Mouse (Mus musculus) myocyte (in vitro differentiated cells): ENCODE results near the gene Lrrc73. TPM values are rescaled to one million over a fixed set of nuclear protein-coding genes. Genes with fewer than 3 reads are reported as not detected.
A peak's percentile ranks its signal among the peaks of the same experiment; 100 is the strongest.

Source experiments
- H3K27me3 ChIP-seq: one replicate; pipeline ENCODE4 v1.6.1; 2011; ENCODE audit not compliant: control insufficient read depth, insufficient read depth, insufficient read length
- H3K36me3 ChIP-seq: one replicate; pipeline ENCODE4 v1.6.1; 2011; ENCODE audit not compliant: control insufficient read depth, insufficient read depth
- H3K4me2 ChIP-seq: one replicate; pipeline ENCODE4 v1.6.1; 2011; ENCODE audit warnings: low read depth, control low read depth
- H3K4me3 ChIP-seq: one replicate; pipeline ENCODE4 v1.5.1; 2011; ENCODE audit warnings: mild to moderate bottlenecking, control low read depth, moderate library complexity
- H3K79me2 ChIP-seq: one replicate; pipeline ENCODE4 v1.6.1; 2011; ENCODE audit not compliant: control insufficient read depth, insufficient read depth
- H3ac ChIP-seq: one replicate; pipeline ENCODE4 v1.6.1; 2011; ENCODE audit not compliant: control insufficient read depth, insufficient read length
- CEBPB ChIP-seq: IDR thresholded peaks from 2 replicates; pipeline ENCODE4 v1.6.1; 2011; ENCODE audit warnings: mild to moderate bottlenecking, moderate library complexity; ENCODE audit not compliant: poor library complexity, insufficient read depth, severe bottlenecking
- E2F4 ChIP-seq: IDR thresholded peaks from one replicate; pipeline ENCODE4 v1.6.1; 2011; ENCODE audit warnings: mild to moderate bottlenecking, control low read depth, moderate library complexity; ENCODE audit not compliant: insufficient read depth
- MAX ChIP-seq: IDR thresholded peaks from one replicate; pipeline ENCODE4 v1.6.1; 2011; ENCODE audit warnings: low read depth, mild to moderate bottlenecking, control low read depth
- MYOD1 ChIP-seq, 3 experiments: IDR thresholded peaks; one replicate each; pipeline ENCODE4 v1.6.1; 2011; ENCODE audit warnings: control low read depth in 2 of 3, low read depth in 2 of 3, mild to moderate bottlenecking in 2 of 3, moderate library complexity in 1 of 3; ENCODE audit not compliant: insufficient read length in 2 of 3, control insufficient read depth in 1 of 3
- MYOG ChIP-seq, 3 experiments: IDR thresholded peaks; one replicate each; pipeline ENCODE4 v1.6.1; 2011; ENCODE audit warnings: control low read depth in 2 of 3, low read depth in 2 of 3, mild to moderate bottlenecking in 2 of 3; ENCODE audit not compliant: insufficient read length in 2 of 3, control insufficient read depth in 1 of 3, insufficient read depth in 1 of 3
- POLR2A ChIP-seq: IDR thresholded peaks from one replicate; pipeline ENCODE4 v1.6.1; 2011; ENCODE audit warnings: low read depth, mild to moderate bottlenecking, control low read depth, moderate library complexity; ENCODE audit not compliant: insufficient read length
- POLR2AphosphoS2 ChIP-seq: IDR thresholded peaks from one replicate; pipeline ENCODE4 v1.6.1; 2011; ENCODE audit warnings: low read depth, control low read depth; ENCODE audit not compliant: insufficient read length
- REST ChIP-seq: IDR thresholded peaks from one replicate; pipeline ENCODE4 v1.6.1; 2011; ENCODE audit warnings: mild to moderate bottlenecking, control low read depth, moderate library complexity; ENCODE audit not compliant: insufficient read depth, insufficient read length
- SRF ChIP-seq: IDR thresholded peaks from one replicate; pipeline ENCODE4 v1.6.1; 2011; ENCODE audit warnings: low read depth; ENCODE audit not compliant: control insufficient read depth, insufficient read length
- TCF12 ChIP-seq: IDR thresholded peaks from one replicate; pipeline ENCODE4 v1.6.1; 2011; ENCODE audit warnings: mild to moderate bottlenecking, control low read depth; ENCODE audit not compliant: poor library complexity, insufficient read depth, severe bottlenecking
- TCF3 ChIP-seq: IDR thresholded peaks from one replicate; pipeline ENCODE4 v1.6.1; 2011; ENCODE audit warnings: low read depth, control low read depth; ENCODE audit not compliant: insufficient read length
- USF1 ChIP-seq: IDR thresholded peaks from one replicate; pipeline ENCODE4 v1.6.1; 2011; ENCODE audit warnings: low read depth, mild to moderate bottlenecking, control low read depth, moderate library complexity
- polyA plus RNA-seq: library from polyadenylated mRNA; unstranded; fragments of >200 nt; fragmentation: generic; extraction: Trizol; gene quantifications from one replicate; pipeline ENCODE4 v1.2.1, GENCODE M21; 2012; ENCODE audit warnings: missing spikeins

Lrrc73 gene
- polyA plus RNA-seq, 1 experiment: 2.0 TPM

- Histone ChIP-seq H3K36me3 (peaks cover 22% of the 10 kb centered on the region), H3ac (no peak overlapping the region), H3K4me2 (peak overlapping the region; percentile 22), H3K79me2 (peaks cover 34% of the 10 kb centered on the region), H3K4me3 (no peak overlapping the region), H3K27me3 (no peaks in the 10 kb centered on the region)
- TF ChIP-seq SRF: no peak
- no peak for TF ChIP-seq POLR2A
- TF ChIP-seq E2F4: no peak
- no peak for TF ChIP-seq MAX
- TF ChIP-seq POLR2AphosphoS2: no peak
- no peak for TF ChIP-seq TCF12
- no peak for TF ChIP-seq CEBPB
- TF ChIP-seq MYOG (IDR thresholded peaks at IDR 0.05; ENCODE audit: control insufficient read depth in 1 of 3, insufficient read depth in 1 of 3, insufficient read length in 2 of 3, low read depth in 2 of 3): no peak
- TF ChIP-seq USF1: no peak
- no peak for TF ChIP-seq REST
- TF ChIP-seq TCF3: no peak
- TF ChIP-seq MYOD1 (IDR thresholded peaks at IDR 0.05; ENCODE audit: control insufficient read depth in 1 of 3, insufficient read length in 2 of 3, low read depth in 2 of 3): no peak
These were observed 13.7 kb downstream of the Lrrc73 start for GRCm38 (mm10) chr17:46266986-46267385.

DNA sequence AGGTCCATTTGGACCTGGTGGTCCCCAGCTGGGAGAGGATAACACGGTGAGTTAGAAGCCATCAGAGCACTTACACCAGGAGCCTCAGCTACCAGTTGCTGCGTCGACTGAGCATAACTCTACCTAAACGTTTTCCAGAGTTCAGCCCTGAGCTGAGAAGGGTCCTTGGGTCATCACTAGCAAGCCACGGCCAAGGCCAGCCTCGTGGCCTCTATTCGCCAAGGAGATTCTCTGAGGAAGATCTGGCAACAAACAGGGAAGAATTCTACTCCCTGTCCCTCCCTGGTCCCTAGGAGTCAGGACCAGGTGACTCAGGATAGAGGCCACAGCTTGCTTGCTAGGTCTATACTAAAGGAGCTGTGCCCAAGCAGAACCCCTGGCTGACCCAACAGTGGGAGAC lies 14.2 kb downstream of the Lrrc73 start:
- Histone ChIP-seq H3ac (no peak overlapping the region), H3K36me3 (peaks cover 20% of the 10 kb centered on the region), H3K79me2 (peaks cover 38% of the 10 kb centered on the region), H3K4me3 (no peak overlapping the region), H3K4me2 (no peak overlapping the region), H3K27me3 (no peaks in the 10 kb centered on the region)
- TF ChIP-seq SRF: no peak
- TF ChIP-seq POLR2A: no peak
- no peak for TF ChIP-seq E2F4
- no peak for TF ChIP-seq MYOG (IDR thresholded peaks at IDR 0.05; ENCODE audit: control insufficient read depth in 1 of 3, insufficient read depth in 1 of 3, insufficient read length in 2 of 3, low read depth in 2 of 3)
- TF ChIP-seq CEBPB: no peak
- TF ChIP-seq TCF3: no peak
- no peak for TF ChIP-seq USF1
- no peak for TF ChIP-seq REST
- no peak for TF ChIP-seq MYOD1 (IDR thresholded peaks at IDR 0.05; ENCODE audit: control insufficient read depth in 1 of 3, insufficient read length in 2 of 3, low read depth in 2 of 3)
- TF ChIP-seq POLR2AphosphoS2: no peak
- TF ChIP-seq MAX: no peak

DNA sequence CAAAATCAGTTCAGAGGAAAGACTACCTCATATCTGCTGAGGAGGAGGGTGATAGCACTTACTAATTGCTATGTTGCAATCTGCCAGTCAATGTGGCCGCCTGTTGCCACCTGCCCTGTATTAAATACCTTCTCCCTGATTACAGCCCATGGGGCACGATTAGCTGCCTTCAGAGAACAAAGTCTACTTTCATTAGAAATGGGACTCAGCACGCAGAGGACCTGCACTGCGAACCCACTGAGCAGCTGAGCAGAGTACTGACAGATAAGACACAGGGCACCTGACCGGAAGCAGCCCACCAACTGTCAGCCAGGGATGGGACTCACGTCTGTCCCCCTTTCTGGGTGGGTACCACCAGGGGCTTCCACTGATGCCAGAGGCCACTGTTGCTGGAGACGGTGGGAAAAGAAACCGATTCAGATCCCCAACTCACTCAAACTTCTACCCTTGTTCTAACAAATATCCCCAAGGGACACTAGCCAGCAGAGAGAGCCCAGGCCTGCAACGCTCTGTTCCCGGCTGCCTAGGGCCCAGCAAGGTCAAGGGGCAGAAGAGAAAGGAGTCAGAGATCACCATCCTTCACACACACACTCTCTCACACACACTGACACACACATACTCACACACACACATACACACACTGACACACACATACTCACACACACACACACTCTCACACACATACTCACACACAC lies 14.8 kb downstream of the Lrrc73 start:
- no peaks in the 10 kb centered on the region for H3K27me3 ChIP-seq
- H3K79me2 ChIP-seq: peaks cover 38% of the 10 kb centered on the region
- peaks cover 15% of the 10 kb centered on the region for H3K36me3 ChIP-seq
- H3K4me2 ChIP-seq: peak overlapping the region; percentile 62
- H3K4me3 ChIP-seq: no peak overlapping the region
- no peak overlapping the region for H3ac ChIP-seq
- TF ChIP-seq MYOD1 (IDR thresholded peaks at IDR 0.05; ENCODE audit: control insufficient read depth in 1 of 3, insufficient read length in 2 of 3, low read depth in 2 of 3): no peak
- peak in 2 of 3 experiments; percentile 12 to 49 for TF ChIP-seq MYOG (IDR thresholded peaks at IDR 0.05; ENCODE audit: control insufficient read depth in 1 of 3, insufficient read depth in 1 of 3, insufficient read length in 2 of 3, low read depth in 2 of 3)
- no peak for TF ChIP-seq SRF
- TF ChIP-seq POLR2A: no peak

GRCm38 (mm10) chr17:46269771-46270534 lies 16.6 kb downstream of the Lrrc73 start:
- peaks cover 32% of the 10 kb centered on the region for H3K79me2 ChIP-seq
- peak; percentile 49 for TF ChIP-seq POLR2A
- no peak for TF ChIP-seq POLR2AphosphoS2
- peak; percentile 88 to 100 (median 99) for TF ChIP-seq MYOG (IDR thresholded peaks at IDR 0.05; ENCODE audit: control insufficient read depth in 1 of 3, insufficient read depth in 1 of 3, insufficient read length in 2 of 3, low read depth in 2 of 3)
- TF ChIP-seq MYOD1 (IDR thresholded peaks at IDR 0.05; ENCODE audit: control insufficient read depth in 1 of 3, insufficient read length in 2 of 3, low read depth in 2 of 3): peak in 2 of 3 experiments; percentile 94 to 97
- peak; percentile 69 for TF ChIP-seq TCF3
- peak; percentile 56 for TF ChIP-seq TCF12
- H3K4me3 ChIP-seq: no peak overlapping the region
- peaks cover 3% of the 10 kb centered on the region for H3K36me3 ChIP-seq
- H3K27me3 ChIP-seq: no peaks in the 10 kb centered on the region
- peak overlapping the region; percentile 62 for H3K4me2 ChIP-seq
- H3ac ChIP-seq: no peak overlapping the region

DNA sequence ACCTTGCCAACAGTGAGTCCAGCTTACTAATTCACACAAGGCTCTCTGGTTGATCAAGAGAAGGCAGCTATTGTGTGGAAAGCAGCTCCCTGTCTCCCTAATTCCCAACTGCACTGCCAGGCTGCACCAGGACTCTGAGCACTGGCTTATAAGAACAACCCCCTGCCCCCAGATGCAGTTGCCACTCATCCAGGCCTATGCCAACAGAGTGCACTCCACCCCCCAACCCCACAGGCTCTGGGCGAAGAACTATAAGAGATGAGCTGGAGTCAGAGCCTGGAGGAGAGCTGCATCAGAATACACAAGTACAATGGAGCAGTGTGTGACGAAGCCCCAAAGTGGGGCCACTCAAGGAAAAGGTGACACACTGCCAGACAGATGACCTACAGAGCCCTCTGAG lies 18.7 kb downstream of the Lrrc73 start:
- H3K4me2 ChIP-seq: peak overlapping the region; percentile 39
- TF ChIP-seq CEBPB (no peak), SRF (no peak), MAX (no peak), POLR2A (no peak), E2F4 (no peak), USF1 (no peak), TCF3 (no peak), REST (no peak), MYOD1 (IDR thresholded peaks at IDR 0.05; ENCODE audit: control insufficient read depth in 1 of 3, insufficient read length in 2 of 3, low read depth in 2 of 3) (peak in 2 of 3 experiments; percentile 63 to 77), TCF12 (no peak), POLR2AphosphoS2 (no peak), MYOG (IDR thresholded peaks at IDR 0.05; ENCODE audit: control insufficient read depth in 1 of 3, insufficient read depth in 1 of 3, insufficient read length in 2 of 3, low read depth in 2 of 3) (peak in 2 of 3 experiments; percentile 17 to 49)
- peaks cover 44% of the 10 kb centered on the region for H3K79me2 ChIP-seq
- H3K4me3 ChIP-seq: no peak overlapping the region
- no peaks in the 10 kb centered on the region for H3K27me3 ChIP-seq
- no peak overlapping the region for H3ac ChIP-seq
- H3K36me3 ChIP-seq: no peaks in the 10 kb centered on the region
